13 mouse cellular contexts compared by ENCODE assay signal in genomic region chr6:108655861-108656260, GRCm38 (mm10). TPM values are rescaled to one million over a fixed set of nuclear protein-coding genes. Genes with fewer than 3 reads are reported as not detected.
DNase-seq lines count a peak whose midpoint lies in the region; ATAC-seq and TF ChIP-seq lines count a peak whose summit lies in the region.
"Had no signal": no experiment of that assay in that cellular context is flagged by ENCODE, and none has a peak within 500 bp of the region (broad histone marks: within the 10 kb centered on the region; RNA-seq: fewer than 3 reads in every experiment).

No protein-coding gene starts in this region.

- 29% methylated on average over 2 of the region's 2 CpGs for WGBS in kidney, adult 2 months
- 43% methylated on average over 2 of the region's 2 CpGs for WGBS in kidney, embryonic 16.5 days
- 53% methylated on average over 2 of the region's 2 CpGs for WGBS in midbrain, postnatal 0 days
- 46% methylated on average over 2 of the region's 2 CpGs for WGBS in midbrain, embryonic 10.5 days
- WGBS in bone marrow, adult 2 months: 12% methylated on average over 2 of the region's 2 CpGs

- no peak overlapping the region for H3K4me2 ChIP-seq in kidney, embryonic 16.5 days (replicated peaks; ENCODE audit: low read depth, low read length)
- H3K4me2 ChIP-seq in midbrain, postnatal 0 days (ENCODE audit: low read depth, low read length, poor library complexity, severe bottlenecking): no peak overlapping the region
- H3K4me2 ChIP-seq: limb, embryonic 15.5 days had no signal

- no peaks in the 10 kb centered on the region for H3K36me3 ChIP-seq in kidney, adult 2 months (ENCODE audit: control insufficient read depth, insufficient read depth, low read length)
- H3K36me3 ChIP-seq in kidney, embryonic 16.5 days (ENCODE audit: insufficient read depth, low read length): no peaks in the 10 kb centered on the region
- H3K36me3 ChIP-seq in midbrain, postnatal 0 days (ENCODE audit: insufficient read depth, low read length): no peaks in the 10 kb centered on the region
- H3K36me3 ChIP-seq in midbrain, embryonic 10.5 days: no peaks in the 10 kb centered on the region
- H3K36me3 ChIP-seq: limb, embryonic 15.5 days had no signal

- no peak for TF ChIP-seq POLR2A in kidney, adult 2 months (IDR thresholded peaks at IDR 0.05; ENCODE audit: low read depth, low read length)
- no peak for TF ChIP-seq POLR2A in bone marrow, adult 2 months (IDR thresholded peaks at IDR 0.05; ENCODE audit: borderline replicate concordance, control insufficient read depth, low read depth, low read length)

- H3K4me1 ChIP-seq in kidney, adult 2 months (ENCODE audit: control insufficient read depth, insufficient read depth, low read length): peaks cover 8% of the 10 kb centered on the region
- peaks cover 13% of the 10 kb centered on the region for H3K4me1 ChIP-seq in kidney, embryonic 16.5 days (ENCODE audit: insufficient read depth, low read length)
- H3K4me1 ChIP-seq in midbrain, postnatal 0 days (ENCODE audit: insufficient read depth, low read length): 0 out of 2 replicates have a peak, but pooled peaks cover 7% of the 10 kb centered on the region
- peaks cover 29% of the 10 kb centered on the region for H3K4me1 ChIP-seq in midbrain, embryonic 10.5 days
- H3K4me1 ChIP-seq in bone marrow, adult 2 months (ENCODE audit: control insufficient read depth, insufficient read depth, low read length): peaks cover 4% of the 10 kb centered on the region; the same call in 1 of the 2 replicates

- no peaks in the 10 kb centered on the region; the same call in 1 of the 2 replicates for H3K9me3 ChIP-seq in kidney, embryonic 16.5 days (ENCODE audit: low read length)
- H3K9me3 ChIP-seq in midbrain, postnatal 0 days (ENCODE audit: low read length): no peaks in the 10 kb centered on the region
- no peaks in the 10 kb centered on the region for H3K9me3 ChIP-seq in midbrain, embryonic 10.5 days (replicated peaks)
- H3K9me3 ChIP-seq: limb, embryonic 15.5 days had no signal

- H3K9ac ChIP-seq in kidney, embryonic 16.5 days (replicated peaks; ENCODE audit: low read length): no peak overlapping the region
- H3K9ac ChIP-seq in midbrain, postnatal 0 days (replicated peaks; ENCODE audit: low read length, poor library complexity, severe bottlenecking): no peak overlapping the region
- H3K9ac ChIP-seq: limb, embryonic 15.5 days had no signal

- H3K4me3 ChIP-seq in kidney, adult 2 months (ENCODE audit: insufficient read depth, low read depth, low read length): no peak overlapping the region
- H3K4me3 ChIP-seq in kidney, embryonic 16.5 days (ENCODE audit: low read length): no peak overlapping the region
- H3K4me3 ChIP-seq in midbrain, postnatal 0 days (ENCODE audit: low read depth, low read length): no peak overlapping the region
- no peak overlapping the region for H3K4me3 ChIP-seq in midbrain, embryonic 10.5 days
- no peak overlapping the region for H3K4me3 ChIP-seq in bone marrow, adult 2 months (replicated peaks; ENCODE audit: control insufficient read depth, low read depth, low read length)
- H3K4me3 ChIP-seq: limb, embryonic 15.5 days had no signal

- DNase-seq in kidney, adult 2 months: peak; percentile 43
- no peak for DNase-seq in midbrain, postnatal 0 days (ENCODE audit: low spot score)
- DNase-seq in midbrain, embryonic 10.5 days (ENCODE audit: low spot score): no peak
- DNase-seq in thymus, postnatal 0 days (ENCODE audit: low spot score): peak; percentile 48
- DNase-seq in adrenal gland, adult 2 months: no peak
- DNase-seq in adrenal gland, adult 8-10 months: no peak
- DNase-seq: cerebellum, postnatal 36 days; gastrocnemius, postnatal 10 days had no signal

- no peak overlapping the region for H3K27ac ChIP-seq in kidney, adult 2 months (ENCODE audit: insufficient read depth, low read depth, low read length)
- no peak overlapping the region for H3K27ac ChIP-seq in kidney, embryonic 16.5 days (ENCODE audit: low read length)
- H3K27ac ChIP-seq in midbrain, postnatal 0 days (ENCODE audit: low read depth, low read length): no peak overlapping the region
- H3K27ac ChIP-seq in midbrain, embryonic 10.5 days (replicated peaks): no peak overlapping the region
- H3K27ac ChIP-seq in bone marrow, adult 2 months (ENCODE audit: control insufficient read depth, insufficient read depth, low read depth, low read length, poor library complexity): no peak overlapping the region
- H3K27ac ChIP-seq: limb, embryonic 15.5 days had no signal

- H3K27me3 ChIP-seq in kidney, adult 2 months (replicated peaks; ENCODE audit: control insufficient read depth, insufficient read depth, low read length): no peaks in the 10 kb centered on the region
- no peaks in the 10 kb centered on the region for H3K27me3 ChIP-seq in kidney, embryonic 16.5 days (ENCODE audit: insufficient read depth, low read length)
- no peaks in the 10 kb centered on the region for H3K27me3 ChIP-seq in midbrain, postnatal 0 days (ENCODE audit: insufficient read depth, low read length)
- peaks cover 33% of the 10 kb centered on the region for H3K27me3 ChIP-seq in midbrain, embryonic 10.5 days (ENCODE audit: low read depth, poor library complexity, severe bottlenecking)
- H3K27me3 ChIP-seq: Patski had no signal

- ATAC-seq in kidney, embryonic 16.5 days (ENCODE audit: low FRiP score, low TSS enrichment): no peak
- no peak for ATAC-seq in midbrain, postnatal 0 days (ENCODE audit: low FRiP score)
- ATAC-seq: hindbrain, embryonic 16.5 days; Patski had no signal

- peak; percentile 43; the same call in 1 of the 2 replicates for TF ChIP-seq CTCF in kidney, adult 2 months (conservative IDR thresholded peaks at IDR 0.05; ENCODE audit: insufficient read depth, insufficient read length, low read depth, low read length)
- TF ChIP-seq CTCF in midbrain, postnatal 0 days (IDR thresholded peaks at IDR 0.05): peak; percentile 41
- peak; percentile 35; the same call in 1 of the 2 replicates for TF ChIP-seq CTCF in bone marrow, adult 2 months (IDR thresholded peaks at IDR 0.05; ENCODE audit: control insufficient read depth, insufficient read depth, low read length)

RNA-seq across cellular contexts. Expression of gene Bhlhe40, which starts 4.6 kb away (rescaled TPM):
- polyA plus RNA-seq in kidney, adult 2 months (2012; rRNA removed): 38.0 and 39.5 TPM in 2 replicates
- 16.8 and 18.5 TPM in 2 replicates for polyA plus RNA-seq in kidney, embryonic 16.5 days (2015; fragmentation: Nextera tagmentation; extraction: Ambion mirVana)
- total RNA-seq in midbrain, postnatal 0 days (2014; rRNA removed): 8.8 and 10.8 TPM in 2 replicates
- polyA plus RNA-seq in midbrain, postnatal 0 days (2015; fragmentation: Nextera tagmentation; extraction: Ambion mirVana): 5.9 and 7.9 TPM in 2 replicates
- polyA plus RNA-seq in midbrain, embryonic 10.5 days (2016; fragmentation: Nextera tagmentation; extraction: Ambion mirVana): 1.8 and 1.9 TPM in 2 replicates
- 3.8 and 6.9 TPM in 2 replicates for polyA plus RNA-seq in bone marrow, adult 2 months (2011; ENCODE audit: insufficient read depth, insufficient read length, low replicate concordance, missing spikeins)
- polyA plus RNA-seq in thymus, postnatal 0 days (2015; fragmentation: Nextera tagmentation; extraction: Ambion mirVana): 6.6 and 7.0 TPM in 2 replicates
- total RNA-seq in adrenal gland, adult 2 months (2021): 10 to 100 TPM; 61.4 to 91.7 TPM
- 26.4 and 50.5 TPM in 2 replicates for polyA plus RNA-seq in adrenal gland, adult 2 months (2012; rRNA removed)
- 10 to 100 TPM; 51.3 to 72.1 (median 68.6) TPM for total RNA-seq in adrenal gland, adult 8-10 months (2022)

Comparison
In these comparisons a context has a peak if more than half of its experiments do, and no peak if none do; other contexts are left out.
1. DNase-seq: peak in kidney, adult 2 months (single experiment) and thymus, postnatal 0 days (single experiment); none in midbrain, postnatal 0 days (single experiment), midbrain, embryonic 10.5 days (single experiment), adrenal gland, adult 2 months (single experiment) and adrenal gland, adult 8-10 months (single experiment).
2. Peak in every context shown above with its lines, with median percentiles within 50 percentile points of each other: CTCF ChIP-seq.